Mouse (Mus musculus) liver, adult 2 months (tissue): ENCODE measurements around the gene Ppard. TPM values are rescaled to one million over a fixed set of nuclear protein-coding genes. Genes with fewer than 3 reads are reported as not detected.

Experiments
- DNase-seq: peaks from one replicate; pipeline ENCODE4 v3.0.0-alpha.2; 2011; ENCODE audit warnings: low read depth, low spot score; ENCODE audit errors: extremely low read depth
- H3K27ac ChIP-seq: fragments of 200-500 bp; replicated peaks from 2 replicates; pipeline ENCODE4 v1.5.1; 2012; ENCODE audit warnings: low read depth, mild to moderate bottlenecking, control low read depth, inconsistent platforms, low read length; ENCODE audit not compliant: insufficient read depth
- H3K27me3 ChIP-seq: fragments of 200-500 bp; 2 replicates; pipeline ENCODE4 v1.6.1; 2012; ENCODE audit warnings: mild to moderate bottlenecking, moderate library complexity, low read length, inconsistent platforms; ENCODE audit not compliant: control insufficient read depth, insufficient read depth
- H3K36me3 ChIP-seq: fragments of 200-500 bp; 2 replicates; pipeline ENCODE4 v1.6.1; 2012; ENCODE audit warnings: low read length, inconsistent platforms; ENCODE audit not compliant: control insufficient read depth, insufficient read depth
- H3K4me1 ChIP-seq: fragments of 200-500 bp; 2 replicates; pipeline ENCODE4 v1.6.1; 2011; ENCODE audit warnings: low read length; ENCODE audit not compliant: control insufficient read depth, insufficient read depth
- H3K4me3 ChIP-seq: fragments of 200-500 bp; 2 replicates; pipeline ENCODE4 v1.5.1; 2011; ENCODE audit warnings: low read depth, mild to moderate bottlenecking, control low read depth, low read length, moderate library complexity; ENCODE audit not compliant: insufficient read depth
- H3K79me2 ChIP-seq: fragments of 200-500 bp; 2 replicates; pipeline ENCODE4 v1.6.1; 2012; ENCODE audit warnings: inconsistent platforms, mild to moderate bottlenecking, low read length, moderate library complexity; ENCODE audit not compliant: control insufficient read depth, insufficient read depth
- H3K9ac ChIP-seq: fragments of 200-500 bp; 2 replicates; pipeline ENCODE4 v1.6.1; 2012; ENCODE audit warnings: low read depth, mild to moderate bottlenecking, control low read depth, inconsistent platforms, low read length
- CTCF ChIP-seq: fragments of 200-500 bp; IDR thresholded peaks from 2 replicates; pipeline ENCODE4 v1.5.1; 2011; ENCODE audit warnings: low read depth, low read length, control low read depth
- POLR2A ChIP-seq: fragments of 200-500 bp; IDR thresholded peaks from 2 replicates; pipeline ENCODE4 v1.6.1; 2011; ENCODE audit warnings: low read length, control low read depth; ENCODE audit not compliant: insufficient read depth; ENCODE audit errors: extremely low read depth
- WGBS: fragments of 180-500 bp; shearing (Covaris S2); methylation state at CpG from one replicate; pipeline ENCODE4 v1.1.7; 2018; 5-methylcytosine and 5-hydroxymethylcytosine counted together
- polyA plus RNA-seq: library from polyadenylated mRNA; depleted of rRNA; stranded (reverse); fragments of >200 nt; gene quantifications from 2 replicates; pipeline ENCODE4 v1.2.3, GENCODE M21; 2012
- total RNA-seq: library from RNA; depleted of rRNA; stranded (reverse); fragments of >200 nt; gene quantifications from 2 replicates; pipeline ENCODE4 v1.2.3, GENCODE M21; 2014

Gene Ppard
- total and polyA plus RNA-seq, 2 experiments = 3.0 to 9.7 TPM

DNA sequence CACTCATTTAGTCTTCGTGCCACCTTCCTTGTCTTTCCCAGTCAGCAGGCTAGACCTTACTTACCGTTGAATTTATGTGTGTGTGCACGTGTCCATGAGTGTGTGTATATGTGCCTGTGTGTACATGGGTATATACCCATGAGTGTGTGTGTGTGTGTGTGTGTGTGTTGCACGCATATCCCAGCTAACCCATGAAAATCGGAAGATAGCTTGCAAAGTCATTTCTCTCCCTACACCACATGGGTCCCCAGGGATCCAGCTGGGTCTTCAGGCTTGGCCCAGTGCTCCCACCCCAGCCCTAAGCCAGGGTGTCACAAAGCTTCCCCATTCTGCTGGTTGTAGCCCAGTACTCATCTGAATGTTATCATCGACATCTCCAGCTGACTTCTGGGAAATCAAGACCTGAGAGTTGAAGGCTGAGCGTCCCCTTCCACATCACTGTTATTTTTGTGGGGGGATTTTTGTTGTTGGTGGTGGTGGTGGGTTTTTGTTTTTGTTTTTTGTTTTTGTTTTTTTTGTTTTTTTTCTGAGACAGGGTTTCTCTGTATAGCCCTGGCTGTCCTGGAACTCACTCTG is 49.5 kb downstream of the Ppard start:
- Histone ChIP-seq H3K9ac (no peak overlapping the region), H3K36me3 (no peaks in the 10 kb centered on the region), H3K4me3 (no peak overlapping the region), H3K4me1 (peaks cover 56% of the 10 kb centered on the region), H3K27ac (no peak overlapping the region), H3K27me3 (no peaks in the 10 kb centered on the region), H3K79me2 (peaks cover 25% of the 10 kb centered on the region; the same call in 1 of the 2 replicates)
- DNase-seq = no peak
- 90% methylated on average over 7 of the region's 7 CpGs for WGBS
- no peak for TF ChIP-seq CTCF
- TF ChIP-seq POLR2A = no peak

DNA sequence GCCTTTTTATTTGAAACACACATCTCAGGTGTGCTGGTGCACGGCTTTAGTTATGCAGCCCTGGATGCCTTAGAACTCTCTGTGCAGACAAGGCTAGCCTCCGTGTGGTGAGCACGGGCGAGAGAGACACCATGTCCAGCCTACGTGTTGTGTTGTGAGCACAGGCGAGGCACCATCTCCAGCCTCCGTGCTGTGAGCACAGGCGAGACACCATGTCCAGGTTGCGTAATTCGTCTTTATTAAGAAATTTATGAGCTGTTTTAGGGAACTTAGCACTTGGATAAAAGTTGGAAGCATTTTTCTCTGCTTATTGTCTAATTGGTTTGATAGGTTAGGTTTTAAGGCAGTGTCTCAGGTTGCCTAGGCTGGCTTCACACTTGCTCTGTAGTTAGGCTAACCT is 50.7 kb downstream of the Ppard start:
- WGBS = 44% methylated on average over 10 of the region's 10 CpGs
- peaks cover 58% of the 10 kb centered on the region for H3K4me1 ChIP-seq
- no peak for TF ChIP-seq CTCF
- TF ChIP-seq POLR2A = no peak
- H3K9ac ChIP-seq = no peak overlapping the region
- no peak overlapping the region for H3K4me3 ChIP-seq
- H3K36me3 ChIP-seq = no peaks in the 10 kb centered on the region
- DNase-seq = peak; percentile 61
- H3K27me3 ChIP-seq = no peaks in the 10 kb centered on the region
- H3K79me2 ChIP-seq = peaks cover 25% of the 10 kb centered on the region; the same call in 1 of the 2 replicates
- peak overlapping the region; percentile 1; the same call in 1 of the 2 replicates for H3K27ac ChIP-seq

- Histone ChIP-seq H3K4me3 (no peak overlapping the region), H3K27ac (no peak overlapping the region), H3K9ac (no peak overlapping the region), H3K36me3 (no peaks in the 10 kb centered on the region), H3K27me3 (no peaks in the 10 kb centered on the region), H3K79me2 (peaks cover 18% of the 10 kb centered on the region; the same call in 1 of the 2 replicates), H3K4me1 (peaks cover 47% of the 10 kb centered on the region)
- no peak for DNase-seq
- no peak for TF ChIP-seq CTCF
- no peak for TF ChIP-seq POLR2A
- WGBS = 93% methylated on average over 10 of the region's 10 CpGs
Measured at GRCm38 (mm10) chr17:28286133-28286532, 53.6 kb downstream of the Ppard start.

DNA sequence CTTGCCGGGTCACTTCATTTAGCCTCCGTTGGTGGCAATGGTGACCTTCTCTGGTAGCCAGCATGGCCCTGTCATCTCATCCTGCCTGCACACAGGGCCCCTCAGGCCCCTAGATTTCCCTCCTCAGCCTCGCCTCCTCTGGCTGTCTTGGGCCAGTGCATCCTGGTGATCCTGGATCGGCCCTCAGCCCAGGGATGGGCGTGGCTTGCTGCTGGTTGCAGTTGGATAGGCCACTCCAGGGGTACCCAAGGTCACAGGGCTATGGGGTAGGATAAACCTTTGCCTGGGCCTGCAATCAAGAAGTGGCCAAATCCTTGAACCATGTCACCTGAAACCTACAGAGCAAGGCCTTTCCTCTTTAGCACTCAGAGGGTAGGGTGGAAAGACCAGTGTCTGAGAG is 54.5 kb downstream of the Ppard start:
- H3K9ac ChIP-seq = no peak overlapping the region
- peaks cover 39% of the 10 kb centered on the region for H3K4me1 ChIP-seq
- TF ChIP-seq POLR2A (no peak), CTCF (peak; percentile 8; the same call in 1 of the 2 replicates)
- peaks cover 10% of the 10 kb centered on the region; the same call in 1 of the 2 replicates for H3K79me2 ChIP-seq
- peak; percentile 20 for DNase-seq
- no peak overlapping the region for H3K4me3 ChIP-seq
- H3K27me3 ChIP-seq = no peaks in the 10 kb centered on the region
- 59% methylated on average over 5 of the region's 5 CpGs for WGBS
- H3K36me3 ChIP-seq = no peaks in the 10 kb centered on the region
- H3K27ac ChIP-seq = peak overlapping the region; percentile 51

DNA sequence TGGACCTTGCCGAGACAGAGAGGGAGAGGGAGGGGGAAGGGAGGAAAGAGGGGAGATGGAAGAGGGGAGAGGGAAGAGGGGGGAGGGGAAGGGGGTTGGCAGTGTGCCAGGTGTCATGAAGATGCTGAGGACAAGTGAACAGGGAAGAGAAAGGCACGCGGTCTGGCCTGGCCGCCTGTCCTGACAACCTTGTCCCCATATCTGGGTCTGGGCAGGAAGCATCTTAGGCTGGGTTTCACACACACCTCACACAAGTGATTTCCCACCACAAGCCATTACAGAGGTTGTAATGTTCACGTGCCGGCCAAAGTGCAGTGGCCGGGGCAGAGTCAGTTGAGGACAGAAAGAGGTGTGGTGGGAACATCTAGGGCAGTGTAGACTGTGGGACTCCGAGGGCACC is 55.1 kb downstream of the Ppard start:
- H3K27ac ChIP-seq = peak overlapping the region; percentile 51
- no peak for TF ChIP-seq CTCF
- TF ChIP-seq POLR2A = no peak
- H3K9ac ChIP-seq = no peak overlapping the region
- peak; percentile 83 for DNase-seq
- H3K4me3 ChIP-seq = no peak overlapping the region
- peaks cover 8% of the 10 kb centered on the region; the same call in 1 of the 2 replicates for H3K79me2 ChIP-seq
- H3K4me1 ChIP-seq = peaks cover 38% of the 10 kb centered on the region
- WGBS = 8% methylated on average over 8 of the region's 8 CpGs
- H3K27me3 ChIP-seq = no peaks in the 10 kb centered on the region
- no peaks in the 10 kb centered on the region for H3K36me3 ChIP-seq

- DNase-seq = peak; percentile 88
- Histone ChIP-seq H3K79me2 (peaks cover 4% of the 10 kb centered on the region; the same call in 1 of the 2 replicates), H3K4me1 (peaks cover 34% of the 10 kb centered on the region), H3K9ac (no peak overlapping the region), H3K36me3 (no peaks in the 10 kb centered on the region), H3K27me3 (no peaks in the 10 kb centered on the region), H3K27ac (peak overlapping the region; percentile 51), H3K4me3 (no peak overlapping the region)
- TF ChIP-seq POLR2A (no peak), CTCF (peak; percentile 69)
- 13% methylated on average over 5 of the region's 5 CpGs for WGBS
Measured at GRCm38 (mm10) chr17:28287980-28288379, 55.5 kb downstream of the Ppard start.
